Mouse (Mus musculus) bone marrow macrophage, adult 2 months (primary cell): ENCODE measurements at regions not wholly inside any gene's neighbourhood (a gene's known extent, or its start where the extent isn't known, plus 50 kb on each side); places are given as distances from the start of the nearest gene placed in this dataset.

Experiments
- CTCF ChIP-seq: IDR thresholded peaks from 2 replicates; pipeline ENCODE4 v1.5.1; 2012; ENCODE audit warnings: low read depth, mild to moderate bottlenecking, low read length, moderate library complexity
- POLR2A ChIP-seq: IDR thresholded peaks from 2 replicates; pipeline ENCODE4 v1.6.1; 2012; ENCODE audit warnings: mild to moderate bottlenecking, low read depth, low read length, borderline replicate concordance

- TF ChIP-seq CTCF (no peak), POLR2A (no peak)
These were observed 328.3 kb upstream of the 3110018I06Rik start for GRCm38 (mm10) chr12:107160137-107160536.
